Mouse (Mus musculus) embryonic facial prominence, embryonic 11.5 days (tissue): ENCODE measurements around the gene Btg4. TPM values are rescaled to one million over a fixed set of nuclear protein-coding genes. Genes with fewer than 3 reads are reported as not detected.
A peak's percentile ranks its signal among the peaks of the same experiment; 100 is the strongest.

ENCODE experiments used
- ATAC-seq: fragments of 200-750 bp; cut with Nextera tagmentation; replicated peaks from 2 replicates; pipeline ENCODE4 v1.8.0; 2017; ENCODE audit warnings: low read depth; ENCODE audit not compliant: insufficient number of reproducible peaks, low FRiP score, low TSS enrichment
- DNase-seq: peaks from one replicate; pipeline ENCODE4 v3.0.0-alpha.2; 2015; ENCODE audit warnings: low spot score
- H3K27ac ChIP-seq: fragments of 300-500 bp; sonication (generic); replicated peaks from 2 replicates; pipeline ENCODE4 v1.5.1; 2014; ENCODE audit warnings: mild to moderate bottlenecking, low read depth, low read length, control low read depth
- H3K27me3 ChIP-seq: fragments of 300-500 bp; sonication (generic); 2 replicates; pipeline ENCODE4 v1.6.1; 2014; ENCODE audit warnings: mild to moderate bottlenecking, low read length, moderate library complexity, mixed read lengths; ENCODE audit not compliant: control insufficient read depth, insufficient read depth
- H3K36me3 ChIP-seq: fragments of 300-500 bp; sonication (generic); replicated peaks from 2 replicates; pipeline ENCODE4 v1.6.1; 2014; ENCODE audit warnings: low read depth, mild to moderate bottlenecking, low read length, moderate library complexity, mixed read lengths; ENCODE audit not compliant: control insufficient read depth, insufficient read depth
- H3K4me1 ChIP-seq: fragments of 300-500 bp; sonication (generic); 2 replicates; pipeline ENCODE4 v1.6.1; 2014; ENCODE audit warnings: low read length, mixed read lengths; ENCODE audit not compliant: control insufficient read depth, insufficient read depth
- H3K4me2 ChIP-seq: fragments of 300-500 bp; sonication (generic); 2 replicates; pipeline ENCODE4 v1.6.1; 2014; ENCODE audit warnings: low read depth, mild to moderate bottlenecking, control low read depth, low read length, moderate library complexity
- H3K4me3 ChIP-seq: fragments of 300-500 bp; sonication (generic); 2 replicates; pipeline ENCODE4 v1.5.1; 2014; ENCODE audit warnings: low read depth, low read length, control low read depth
- H3K9ac ChIP-seq: fragments of 300-500 bp; sonication (generic); replicated peaks from 2 replicates; pipeline ENCODE4 v1.6.1; 2014; ENCODE audit warnings: mild to moderate bottlenecking, control low read depth, low read length
- H3K9me3 ChIP-seq: fragments of 300-500 bp; sonication (generic); replicated peaks from 2 replicates; pipeline ENCODE4 v1.6.1; 2016; ENCODE audit warnings: mild to moderate bottlenecking, low read length, inconsistent platforms, mixed read lengths; ENCODE audit not compliant: control insufficient read depth
- WGBS: fragments of 180-500 bp; shearing (Covaris S2); extraction: QIAGEN DNeasy Blood & Tissue Kit; methylation state at CpG from one replicate; pipeline ENCODE4 v1.1.7; 2014; 5-methylcytosine and 5-hydroxymethylcytosine counted together
- microRNA counts: library from miRNA; unstranded; fragments of <30 nt; microRNA quantifications from one replicate; lab custom pipeline; 2016
- microRNA-seq: library from miRNA; unstranded; fragments of <30 nt; microRNA quantifications from one replicate; pipeline ENCODE4, GENCODE M21; 2016; ENCODE audit warnings: borderline number of aligned reads
- polyA plus RNA-seq: library from polyadenylated mRNA; unstranded; fragments of >200 nt; fragmentation: Nextera tagmentation; extraction: Ambion mirVana; gene quantifications from 2 replicates; pipeline ENCODE4 v1.2.1, GENCODE M21; 2014

Gene Btg4
- polyA plus RNA-seq, 1 experiment from 2014 or later, result not detected

- no peak overlapping the region for H3K9ac ChIP-seq
- H3K36me3 ChIP-seq, result no peaks in the 10 kb centered on the region
- ATAC-seq, result no peak
- no peak overlapping the region for H3K27ac ChIP-seq
- H3K4me2 ChIP-seq, result no peak overlapping the region
- H3K9me3 ChIP-seq, result no peaks in the 10 kb centered on the region
- WGBS, result 79% methylated on average over 7 of the region's 7 CpGs
- DNase-seq, result no peak
- H3K27me3 ChIP-seq, result no peaks in the 10 kb centered on the region
- H3K4me3 ChIP-seq, result no peak overlapping the region
- no peaks in the 10 kb centered on the region for H3K4me1 ChIP-seq
Observed at GRCm38 (mm10) chr9:51169133-51169532, 108.4 kb downstream of the Btg4 start.

MicroRNAs within 50 kb of the gene (microRNA counts, 519-probe panel; counts per million panel counts)
- microRNA mmu-miR-34b-3p (lab: Ali Mortazavi, UCI) (not detected), microRNA mmu-miR-34b-5p (lab: Ali Mortazavi, UCI) (2,005 counts per million, percentile 13 among the panel's probes with 10 or more counts), microRNA mmu-miR-34c (lab: Ali Mortazavi, UCI) (4,877 counts per million, percentile 84 among the panel's probes with 10 or more counts)

Small RNAs within 50 kb of the gene (microRNA-seq; reads per million reads assigned to microRNA genes)
- 68.7 reads per million, percentile 36 among the genes with 10 or more reads in this experiment for gene Mir34b
- gene Mir34c, result 1,710 reads per million, percentile 76 among the genes with 10 or more reads in this experiment

Other genes with a start within 250 kb of the Btg4 start
- gene Ppp2r1b, start 215.6 kb upstream of the Btg4 start, polyA plus RNA-seq, result 126 and 136 TPM in 2 replicates
- gene Sik2, start 51.8 kb upstream of the Btg4 start, polyA plus RNA-seq, result 12.5 and 14.2 TPM in 2 replicates
- gene Layn, start 16.2 kb downstream of the Btg4 start, polyA plus RNA-seq, result 1.6 and 5.6 TPM in 2 replicates
- not detected in 2 replicates for gene 4833427G06Rik, start 41.2 kb downstream of the Btg4 start, polyA plus RNA-seq
- not detected in 2 replicates for gene Gm32742, start 104.6 kb downstream of the Btg4 start, polyA plus RNA-seq
- gene Pou2af1, start 152.8 kb downstream of the Btg4 start, polyA plus RNA-seq, result not detected in 2 replicates
- 2.2 and 2.9 TPM in 2 replicates for gene Colca2, start 217.7 kb downstream of the Btg4 start, polyA plus RNA-seq